Mouse (Mus musculus): ENCODE results near the gene Psg16. TPM values are rescaled to one million over a fixed set of nuclear protein-coding genes. Genes with fewer than 3 reads are reported as not detected.

Psg16 gene
- total and polyA plus RNA-seq, 3 experiments: 0.23 to 0.67 TPM; not detected in 1

DNA sequence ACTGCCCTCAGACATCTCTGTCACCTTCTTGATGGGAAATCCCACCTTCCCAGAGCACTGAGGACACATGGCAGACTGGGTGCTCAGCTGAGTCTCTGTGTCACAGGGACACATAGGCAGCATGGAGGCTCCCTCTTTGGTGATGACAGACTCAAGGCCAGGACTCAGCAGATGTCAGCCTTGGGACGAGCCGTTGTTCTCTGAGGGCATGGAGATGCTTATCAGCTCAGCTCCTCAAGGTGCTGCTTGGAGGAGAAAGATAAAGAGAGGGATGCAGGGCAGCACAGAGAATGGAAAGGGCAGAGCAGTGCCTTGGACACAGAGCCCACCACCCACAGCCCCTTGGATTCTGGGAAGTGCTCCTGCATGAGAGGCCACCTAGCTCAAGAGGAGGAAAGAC lies 76.1 kb downstream of the Psg16 start, which contains the start of gene Ceacam3:
TSS of gene Ceacam3 (plus strand) at position 352 of the 400 bp plus-strand sequence.
- no peaks in the 10 kb centered on the region for H3K36me3 ChIP-seq (ENCODE audit: control insufficient read depth in 1 of 2, insufficient read depth in 2 of 2, low read length in 2 of 2)
- TF ChIP-seq RAD21 (IDR thresholded peaks at IDR 0.05; ENCODE audit: low read depth, low read length) (no peak), SMC3 (IDR thresholded peaks at IDR 0.05; ENCODE audit: low read depth, low read length) (no peak), ETS1 (IDR thresholded peaks at IDR 0.05; ENCODE audit: low read depth, low read length) (no peak), MAFK (IDR thresholded peaks at IDR 0.05; ENCODE audit: borderline replicate concordance, low read depth, low read length) (no peak), CHD1 (IDR thresholded peaks at IDR 0.05; ENCODE audit: low read depth, low read length) (no peak), HCFC1 (IDR thresholded peaks at IDR 0.05; ENCODE audit: low read depth, low read length) (no peak), POLR2AphosphoS5 (IDR thresholded peaks at IDR 0.05; ENCODE audit: borderline replicate concordance, low read depth, low read length) (no peak), JUND (IDR thresholded peaks at IDR 0.05; ENCODE audit: low read depth, low read length) (no peak), USF2 (IDR thresholded peaks at IDR 0.05; ENCODE audit: borderline replicate concordance in 1 of 2, insufficient read depth in 1 of 2, low read depth in 1 of 2, low read length in 2 of 2) (no peak), TAL1 (IDR thresholded peaks at IDR 0.05; ENCODE audit: low read length) (no peak), GABPA (IDR thresholded peaks at IDR 0.05; ENCODE audit: low read depth, low read length) (no peak)
- H3K27ac ChIP-seq (ENCODE audit: control insufficient read depth, low read depth, low read length): no peak within 1 kb of the TSS
- no peaks in the 10 kb centered on the region for H3K9me3 ChIP-seq (replicated peaks; ENCODE audit: insufficient read depth, low read length)
- H3K4me1 ChIP-seq (ENCODE audit: control insufficient read depth in 1 of 2, insufficient read depth in 2 of 2, low read length in 2 of 2): no peaks in the 10 kb centered on the region
- H3K4me3 ChIP-seq (ENCODE audit: control insufficient read depth in 1 of 2, insufficient read depth in 1 of 2, low read depth in 2 of 2, low read length in 2 of 2): no peak within 1 kb of the TSS
- DNase-seq (ENCODE audit: low read depth, low spot score): no peak
- no peak within 1 kb of the TSS for H3K9ac ChIP-seq (ENCODE audit: control insufficient read depth, low read depth, low read length, poor library complexity, severe bottlenecking)
- H3K79me2 ChIP-seq (ENCODE audit: control insufficient read depth, insufficient read depth, low read length, poor library complexity): no peaks in the 10 kb centered on the region
- no peaks in the 10 kb centered on the region for H3K27me3 ChIP-seq (ENCODE audit: control insufficient read depth in 1 of 2, insufficient read depth in 2 of 2, low read length in 2 of 2)

DNA sequence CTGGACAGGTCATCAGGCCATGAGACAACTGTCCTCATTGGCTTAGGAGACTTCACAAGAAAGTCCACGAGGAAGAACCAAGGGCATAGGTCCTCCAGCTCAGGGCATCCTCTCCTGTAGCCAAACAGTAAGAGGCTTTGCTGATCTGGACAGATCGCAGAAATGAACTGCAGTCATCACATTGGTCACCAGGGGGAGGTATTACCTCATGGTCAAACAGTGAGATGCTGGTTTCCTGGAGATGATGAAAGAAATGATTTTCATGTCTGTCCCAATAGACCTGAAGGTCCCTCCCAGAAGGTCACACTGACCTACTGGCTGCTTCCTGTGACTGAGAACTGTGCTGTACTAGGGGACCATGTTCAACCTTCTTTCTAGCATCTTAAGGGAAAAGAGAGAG lies 81.8 kb downstream of the Psg16 start:
- no peak overlapping the region for H3K27ac ChIP-seq (ENCODE audit: control insufficient read depth, low read depth, low read length)
- no peak overlapping the region for H3K4me3 ChIP-seq (ENCODE audit: control insufficient read depth in 1 of 2, insufficient read depth in 1 of 2, low read depth in 2 of 2, low read length in 2 of 2)
- no peaks in the 10 kb centered on the region for H3K9me3 ChIP-seq (replicated peaks; ENCODE audit: insufficient read depth, low read length)
- no peak overlapping the region for H3K9ac ChIP-seq (ENCODE audit: control insufficient read depth, low read depth, low read length, poor library complexity, severe bottlenecking)
- H3K4me1 ChIP-seq (ENCODE audit: control insufficient read depth in 1 of 2, insufficient read depth in 2 of 2, low read length in 2 of 2): no peaks in the 10 kb centered on the region
- no peaks in the 10 kb centered on the region for H3K27me3 ChIP-seq (ENCODE audit: control insufficient read depth in 1 of 2, insufficient read depth in 2 of 2, low read length in 2 of 2)
- TF ChIP-seq BHLHE40 (IDR thresholded peaks at IDR 0.05; ENCODE audit: borderline replicate concordance, low read depth, low read length): no peak
- TF ChIP-seq EP300 (IDR thresholded peaks at IDR 0.05; ENCODE audit: low read depth in 1 of 2, low read length in 2 of 2): no peak
- peak; percentile 33 to 52 (median 51); a peak in 5 of 6 replicates for TF ChIP-seq CTCF (IDR thresholded peaks at IDR 0.05 in 2 of 3, conservative IDR thresholded peaks at IDR 0.05 in 1 of 3; ENCODE audit: control insufficient read depth in 1 of 3, insufficient read depth in 1 of 3, low read depth in 2 of 3, low read length in 3 of 3, poor library complexity in 1 of 3, severe bottlenecking in 1 of 3)
- no peak for TF ChIP-seq ETS1 (IDR thresholded peaks at IDR 0.05; ENCODE audit: low read depth, low read length)
- no peak for TF ChIP-seq CHD2 (IDR thresholded peaks at IDR 0.05; ENCODE audit: low read length)
- TF ChIP-seq RAD21 (IDR thresholded peaks at IDR 0.05; ENCODE audit: low read depth, low read length): peak; percentile 58
- no peak for TF ChIP-seq TBP (IDR thresholded peaks at IDR 0.05; ENCODE audit: low read depth, low read length)
- TF ChIP-seq ZC3H11A (IDR thresholded peaks at IDR 0.05; ENCODE audit: low read depth, low read length): peak; percentile 27; the same call in 1 of the 2 replicates
- TF ChIP-seq MAZ (IDR thresholded peaks at IDR 0.05; ENCODE audit: low read depth, low read length): no peak
- TF ChIP-seq ELF1 (IDR thresholded peaks at IDR 0.05; ENCODE audit: low read depth, low read length): no peak
- peak; percentile 53 for TF ChIP-seq SMC3 (IDR thresholded peaks at IDR 0.05; ENCODE audit: low read depth, low read length)
- no peak for TF ChIP-seq MXI1 (IDR thresholded peaks at IDR 0.05; ENCODE audit: low read depth, low read length)
- TF ChIP-seq TAL1 (IDR thresholded peaks at IDR 0.05; ENCODE audit: low read length): no peak
- no peak for TF ChIP-seq GATA1 (IDR thresholded peaks at IDR 0.05; ENCODE audit: low read depth, low read length)
- TF ChIP-seq ZMIZ1 (IDR thresholded peaks at IDR 0.05; ENCODE audit: low read depth, low read length): no peak
- TF ChIP-seq SIN3A (IDR thresholded peaks at IDR 0.05; ENCODE audit: low read length): no peak
- no peak for TF ChIP-seq MAX (IDR thresholded peaks at IDR 0.05; ENCODE audit: low read length)
- peak; percentile 22 for DNase-seq (ENCODE audit: low read depth, low spot score)
- H3K36me3 ChIP-seq (ENCODE audit: control insufficient read depth in 1 of 2, insufficient read depth in 2 of 2, low read length in 2 of 2): no peaks in the 10 kb centered on the region
- H3K79me2 ChIP-seq (ENCODE audit: control insufficient read depth, insufficient read depth, low read length, poor library complexity): no peaks in the 10 kb centered on the region
